Mouse (Mus musculus) heart, embryonic 16.5 days (tissue): Measurements from ENCODE around the gene 6330403K07Rik. TPM values are rescaled to one million over a fixed set of nuclear protein-coding genes. Genes with fewer than 3 reads are reported as not detected.
A peak's percentile ranks its signal among the peaks of the same experiment; 100 is the strongest.

ENCODE experiments used
- ATAC-seq: fragments of 200-750 bp; cut with Nextera tagmentation; replicated peaks from 2 replicates; pipeline ENCODE4 v1.8.0; 2017; ENCODE audit warnings: moderate number of reproducible peaks; ENCODE audit not compliant: insufficient read depth, low FRiP score; ENCODE audit errors: extremely low read depth
- H3K27ac ChIP-seq: fragments of 300-500 bp; sonication (generic); 2 replicates; pipeline ENCODE4 v1.5.1; 2014; ENCODE audit warnings: mild to moderate bottlenecking, low read length, control low read depth, moderate library complexity
- H3K27me3 ChIP-seq: fragments of 300-500 bp; sonication (generic); 2 replicates; pipeline ENCODE4 v1.6.1; 2014; ENCODE audit warnings: low read length, mixed read lengths; ENCODE audit not compliant: control insufficient read depth, insufficient read depth
- H3K36me3 ChIP-seq: fragments of 300-500 bp; sonication (generic); 2 replicates; pipeline ENCODE4 v1.6.1; 2014; ENCODE audit not compliant: control insufficient read depth, insufficient read depth
- H3K4me1 ChIP-seq: fragments of 300-500 bp; sonication (generic); 2 replicates; pipeline ENCODE4 v1.6.1; 2014; ENCODE audit warnings: low read length, mixed read lengths; ENCODE audit not compliant: control insufficient read depth, insufficient read depth
- H3K4me2 ChIP-seq: fragments of 300-500 bp; sonication (generic); 2 replicates; pipeline ENCODE4 v1.6.1; 2014; ENCODE audit warnings: low read depth, mild to moderate bottlenecking, control low read depth, low read length
- H3K4me3 ChIP-seq: fragments of 300-500 bp; sonication (generic); 2 replicates; pipeline ENCODE4 v1.5.1; 2014; ENCODE audit warnings: mild to moderate bottlenecking, control low read depth, low read length
- H3K9ac ChIP-seq: fragments of 300-500 bp; sonication (generic); 2 replicates; pipeline ENCODE4 v1.6.1; 2014; ENCODE audit warnings: low read length, control low read depth
- H3K9me3 ChIP-seq: fragments of 300-500 bp; sonication (generic); replicated peaks from 2 replicates; pipeline ENCODE4 v1.6.1; 2016; ENCODE audit warnings: low read length; ENCODE audit not compliant: control insufficient read depth
- WGBS: fragments of 180-500 bp; shearing (Covaris S2); extraction: QIAGEN DNeasy Blood & Tissue Kit; methylation state at CpG from one replicate; pipeline ENCODE4 v1.1.7; 2014; 5-methylcytosine and 5-hydroxymethylcytosine counted together
- polyA plus RNA-seq: library from polyadenylated mRNA; unstranded; fragments of >200 nt; fragmentation: Nextera tagmentation; extraction: Ambion mirVana; gene quantifications from 2 replicates; pipeline ENCODE4 v1.2.1, GENCODE M21; 2015

The 6330403K07Rik gene
- polyA plus RNA-seq, 1 experiment from 2014 or later = 18.0 TPM

DNA sequence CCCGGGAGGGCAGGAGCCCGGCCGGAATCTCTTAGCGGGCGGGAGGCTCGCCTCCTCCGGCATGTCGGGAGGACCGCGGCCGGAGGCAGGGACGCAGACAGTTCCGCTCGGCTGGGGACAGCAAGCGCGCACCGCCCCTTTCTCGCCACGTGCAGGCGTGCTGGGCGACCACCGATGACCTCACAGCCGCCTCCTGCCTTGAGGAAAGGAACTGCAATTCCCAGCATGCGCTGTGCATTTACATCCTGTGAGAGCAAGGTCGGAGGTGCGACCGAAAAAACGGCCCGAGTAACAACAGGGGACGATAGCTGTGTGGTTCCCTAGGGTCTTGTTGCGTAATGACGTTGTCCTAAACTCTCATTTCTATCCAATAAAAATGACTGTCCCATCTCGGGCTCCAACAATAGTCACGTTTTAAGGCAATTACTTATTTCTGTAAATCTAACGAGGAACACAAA is 29.0 kb downstream of the 6330403K07Rik start, which contains the start of gene Dhx33:
TSS of gene Dhx33 (minus strand) at position 122 of the 458 bp plus-strand sequence.
- peak within 1 kb of the TSS; percentile 86 for H3K27ac ChIP-seq
- H3K36me3 ChIP-seq = peaks cover 16% of the 10 kb centered on the region
- no peaks in the 10 kb centered on the region for H3K9me3 ChIP-seq
- H3K27me3 ChIP-seq = no peaks in the 10 kb centered on the region
- peaks cover 11% of the 10 kb centered on the region for H3K4me1 ChIP-seq
- H3K4me2 ChIP-seq = peak within 1 kb of the TSS; percentile 86
- ATAC-seq = peak; percentile 96
- under 1% methylated on average over 35 of the region's 35 CpGs for whole genome bisulfite sequencing
- peak within 1 kb of the TSS; percentile 85 for H3K9ac ChIP-seq
- peak within 1 kb of the TSS; percentile 99 for H3K4me3 ChIP-seq

DNA sequence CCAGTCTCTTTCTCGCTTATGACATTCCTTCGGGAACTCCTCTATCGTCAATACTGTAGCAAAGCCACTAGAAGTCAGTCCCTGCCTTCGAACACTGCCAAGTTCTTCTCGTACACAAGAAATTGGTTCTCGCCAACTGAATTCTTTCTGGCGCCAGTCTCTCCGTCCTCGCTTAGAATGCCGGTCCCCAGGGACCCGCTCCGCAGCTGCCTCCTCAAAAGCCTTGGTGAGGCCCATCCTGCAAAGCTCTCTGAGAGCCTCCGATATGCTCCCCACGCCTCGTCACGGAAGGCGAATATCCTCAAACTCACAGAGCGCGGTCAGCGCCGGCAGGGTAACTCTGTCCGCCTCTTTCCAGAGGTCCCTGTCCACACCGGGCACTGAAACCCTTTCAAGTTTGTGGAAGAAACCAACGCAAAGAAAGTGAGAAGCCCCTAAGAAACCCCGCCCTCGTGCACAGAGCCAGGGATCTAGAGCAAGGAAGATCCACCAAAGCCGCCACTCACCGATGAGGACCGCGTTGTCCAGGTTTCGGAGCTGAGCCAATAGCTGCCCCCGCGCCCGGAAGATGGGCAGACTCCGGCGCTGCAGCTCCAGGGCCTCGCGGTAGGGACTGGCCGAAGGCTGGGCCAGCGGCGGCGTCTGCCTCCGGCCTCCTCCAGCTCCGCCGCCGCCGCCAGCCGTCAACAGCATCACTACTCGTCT is 29.6 kb downstream of the 6330403K07Rik start:
- Histone ChIP-seq H3K4me3 (peak overlapping the region; percentile 99), H3K36me3 (peaks cover 16% of the 10 kb centered on the region), H3K4me2 (peak overlapping the region; percentile 86), H3K9ac (peak overlapping the region; percentile 85), H3K9me3 (no peaks in the 10 kb centered on the region), H3K27ac (peak overlapping the region; percentile 86), H3K27me3 (no peaks in the 10 kb centered on the region), H3K4me1 (peaks cover 11% of the 10 kb centered on the region)
- WGBS = under 1% methylated on average over 49 of the region's 49 CpGs
- peak; percentile 74 for ATAC-seq

DNA sequence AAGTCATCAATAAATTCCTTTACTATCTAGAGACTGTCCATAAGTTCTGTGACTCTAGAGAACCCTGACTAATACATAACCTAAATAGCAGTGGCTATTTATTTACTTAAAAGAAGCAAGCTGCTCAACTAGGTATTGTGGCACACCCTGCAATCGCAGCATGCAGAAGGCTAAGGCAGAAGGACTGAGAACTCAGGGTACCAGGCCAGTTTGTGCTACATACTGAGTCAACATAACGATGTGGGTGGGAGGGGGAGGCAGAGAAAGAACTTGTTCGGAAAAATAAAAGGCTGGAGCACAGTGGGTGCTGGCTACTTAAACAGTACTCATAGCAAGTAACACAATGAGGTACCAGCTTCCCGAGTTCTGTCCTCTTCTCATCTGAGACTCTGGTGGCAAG is 32.1 kb downstream of the 6330403K07Rik start:
- H3K9ac ChIP-seq = no peak overlapping the region
- H3K27me3 ChIP-seq = no peaks in the 10 kb centered on the region
- no peak overlapping the region for H3K4me3 ChIP-seq
- H3K27ac ChIP-seq = no peak overlapping the region
- no peaks in the 10 kb centered on the region for H3K9me3 ChIP-seq
- ATAC-seq = no peak
- H3K4me2 ChIP-seq = no peak overlapping the region
- H3K36me3 ChIP-seq = peaks cover 24% of the 10 kb centered on the region
- H3K4me1 ChIP-seq = peaks cover 11% of the 10 kb centered on the region
- 83% methylated on average over 4 of the region's 4 CpGs for WGBS

DNA sequence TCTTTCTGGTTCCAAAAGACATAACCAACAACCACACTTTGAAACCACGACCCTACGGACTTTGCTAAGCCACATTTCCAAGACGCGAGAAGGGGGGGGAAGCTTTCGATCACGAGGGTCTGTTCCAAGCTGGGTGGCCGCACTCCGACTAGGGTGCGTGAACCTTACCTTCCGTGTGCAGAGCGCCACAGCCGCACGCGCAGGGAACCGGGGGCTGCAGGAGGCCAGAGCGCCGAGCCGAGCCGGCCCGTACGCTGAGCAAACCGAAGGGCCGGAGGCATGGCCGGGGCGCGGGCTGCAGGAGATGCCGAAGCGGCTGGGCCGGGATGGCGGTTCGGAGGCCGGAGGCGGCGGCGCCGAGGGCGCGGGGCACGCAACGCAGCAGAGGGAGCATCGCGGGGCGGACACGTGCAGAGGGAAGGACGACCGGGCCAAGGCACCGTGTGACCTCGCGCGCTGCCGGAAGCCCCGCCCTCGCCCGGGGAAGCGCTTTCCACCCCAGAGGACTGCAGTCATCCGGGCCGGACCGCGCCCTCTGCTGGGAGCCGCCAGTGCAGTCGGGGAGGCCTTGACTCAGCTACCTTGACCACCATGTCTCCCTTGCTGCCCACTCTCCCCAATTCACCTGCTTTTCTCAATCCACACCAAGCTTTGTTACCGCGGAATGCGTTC is 50.6 kb downstream of the 6330403K07Rik start, which contains the start of gene C1qbp:
TSS of gene C1qbp (minus strand) at position 470 of the 672 bp plus-strand sequence.
- Histone ChIP-seq H3K4me2 (peak within 1 kb of the TSS; percentile 90), H3K27me3 (no peaks in the 10 kb centered on the region), H3K27ac (peak within 1 kb of the TSS; percentile 28), H3K9me3 (no peaks in the 10 kb centered on the region), H3K36me3 (peaks cover 42% of the 10 kb centered on the region), H3K4me3 (peak within 1 kb of the TSS; percentile 97), H3K4me1 (peaks cover 11% of the 10 kb centered on the region), H3K9ac (peak within 1 kb of the TSS; percentile 87)
- peak; percentile 94 for ATAC-seq
- WGBS = under 1% methylated on average over 60 of the region's 64 CpGs

DNA sequence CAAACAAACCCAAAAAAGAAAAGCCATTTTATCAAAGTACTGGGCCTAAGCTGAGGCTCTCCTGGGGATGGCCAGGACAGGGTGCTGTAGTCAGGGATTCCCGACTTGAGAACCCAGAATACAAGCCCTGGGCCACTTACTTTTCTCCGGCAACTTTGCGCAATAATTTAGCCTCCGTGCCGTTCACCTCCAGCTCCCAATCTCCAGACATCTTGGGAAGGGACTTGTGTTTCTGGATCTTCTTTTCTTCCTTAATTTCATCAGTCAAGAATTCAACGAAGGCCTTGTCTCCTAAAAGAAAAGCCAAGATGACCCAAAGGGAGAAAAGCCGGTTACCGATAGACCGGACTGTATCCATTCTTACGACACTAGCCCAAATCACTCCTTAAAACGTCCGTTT is 51.3 kb downstream of the 6330403K07Rik start:
- Histone ChIP-seq H3K9ac (peak overlapping the region; percentile 87), H3K36me3 (peaks cover 43% of the 10 kb centered on the region), H3K4me2 (peak overlapping the region; percentile 90), H3K4me3 (peak overlapping the region; percentile 97), H3K27ac (0 out of 2 replicates have a peak overlapping the region, but pooled peaks have one; percentile 4), H3K27me3 (no peaks in the 10 kb centered on the region), H3K9me3 (no peaks in the 10 kb centered on the region), H3K4me1 (peaks cover 11% of the 10 kb centered on the region)
- 4% methylated on average over 12 of the region's 12 CpGs for WGBS
- ATAC-seq = no peak

Other genes starting within 250 kb of the 6330403K07Rik start
- 0.32 and 0.70 TPM in 2 replicates for gene Scimp, start 220.9 kb downstream of the 6330403K07Rik start, polyA plus RNA-seq
- 26.8 and 28.7 TPM in 2 replicates for gene Rabep1, start 188.7 kb downstream of the 6330403K07Rik start, polyA plus RNA-seq
- gene Nup88, start 63.5 kb downstream of the 6330403K07Rik start, polyA plus RNA-seq = 117 and 124 TPM in 2 replicates
- gene Rpain, start 63.3 kb downstream of the 6330403K07Rik start, polyA plus RNA-seq = 54.7 and 55.3 TPM in 2 replicates
- gene C1qbp, start 50.5 kb downstream of the 6330403K07Rik start, polyA plus RNA-seq = 279 and 291 TPM in 2 replicates
- 12.4 and 13.0 TPM in 2 replicates for gene Dhx33, start 29.1 kb downstream of the 6330403K07Rik start, polyA plus RNA-seq
- gene Mis12, start 13.9 kb downstream of the 6330403K07Rik start, polyA plus RNA-seq = 25.3 and 26.2 TPM in 2 replicates
- 33.8 and 35.1 TPM in 2 replicates for gene Derl2, start 13.7 kb downstream of the 6330403K07Rik start, polyA plus RNA-seq
- 0.14 and 0.20 TPM in 2 replicates for gene Nlrp1a, start 111.2 kb upstream of the 6330403K07Rik start, polyA plus RNA-seq
- 0.09 TPM in 1 of 2 replicates, not detected in the other for gene Nlrp1b, start 197.2 kb upstream of the 6330403K07Rik start, polyA plus RNA-seq